Comparison of ENCODE assay signal across 12 mouse cellular contexts in genomic region chr16:8491743-8492490, GRCm38 (mm10). TPM values are rescaled to one million over a fixed set of nuclear protein-coding genes. Genes with fewer than 3 reads are reported as not detected.
DNase-seq lines count a peak whose midpoint lies in the region; ATAC-seq and TF ChIP-seq lines count a peak whose summit lies in the region.
"Had no signal": no experiment of that assay in that cellular context is flagged by ENCODE, and none has a peak within 500 bp of the region (broad histone marks: within the 10 kb centered on the region; RNA-seq: fewer than 3 reads in every experiment).

No protein-coding gene starts in this region.

- no peak for TF ChIP-seq CTCF in midbrain, postnatal 0 days (IDR thresholded peaks at IDR 0.05)

- H3K9ac ChIP-seq in forebrain, embryonic 12.5 days, result no peak overlapping the region
- no peak overlapping the region for H3K9ac ChIP-seq in forebrain, embryonic 16.5 days (replicated peaks; ENCODE audit: low read depth, low read length)
- H3K9ac ChIP-seq in hindbrain, embryonic 16.5 days (ENCODE audit: low read depth, low read length), result no peak overlapping the region
- no peak overlapping the region for H3K9ac ChIP-seq in midbrain, postnatal 0 days (replicated peaks; ENCODE audit: low read length, poor library complexity, severe bottlenecking)
- H3K9ac ChIP-seq: embryonic facial prominence, embryonic 15.5 days had no signal

- H3K4me1 ChIP-seq in forebrain, embryonic 12.5 days, result peaks cover 8% of the 10 kb centered on the region; the same call in 1 of the 2 replicates
- H3K4me1 ChIP-seq in forebrain, embryonic 16.5 days (replicated peaks; ENCODE audit: control insufficient read depth, insufficient read depth, low read length), result no peaks in the 10 kb centered on the region
- H3K4me1 ChIP-seq in hindbrain, embryonic 16.5 days (ENCODE audit: control insufficient read depth, insufficient read depth, low read depth, low read length), result no peaks in the 10 kb centered on the region
- no peaks in the 10 kb centered on the region for H3K4me1 ChIP-seq in midbrain, postnatal 0 days (ENCODE audit: insufficient read depth, low read length)
- H3K4me1 ChIP-seq: embryonic facial prominence, embryonic 15.5 days had no signal

- no peak overlapping the region for H3K4me3 ChIP-seq in forebrain, embryonic 12.5 days (replicated peaks)
- no peak overlapping the region for H3K4me3 ChIP-seq in forebrain, embryonic 16.5 days (replicated peaks; ENCODE audit: low read length)
- H3K4me3 ChIP-seq in hindbrain, embryonic 16.5 days (ENCODE audit: low read length), result no peak overlapping the region
- H3K4me3 ChIP-seq in midbrain, postnatal 0 days (ENCODE audit: low read depth, low read length), result no peak overlapping the region
- H3K4me3 ChIP-seq: embryonic facial prominence, embryonic 15.5 days had no signal

- no peak overlapping the region for H3K27ac ChIP-seq in forebrain, embryonic 12.5 days
- H3K27ac ChIP-seq in forebrain, embryonic 16.5 days (ENCODE audit: low read length), result no peak overlapping the region
- H3K27ac ChIP-seq in hindbrain, embryonic 16.5 days (ENCODE audit: low read depth, low read length), result no peak overlapping the region
- H3K27ac ChIP-seq in midbrain, postnatal 0 days (ENCODE audit: low read depth, low read length), result no peak overlapping the region
- H3K27ac ChIP-seq: embryonic facial prominence, embryonic 15.5 days had no signal

- DNase-seq in adrenal gland, adult 2 months, result peak; percentile 62
- peak; percentile 21 for DNase-seq in midbrain, postnatal 0 days (ENCODE audit: low spot score)
- no peak for DNase-seq in spleen, adult 12 weeks (ENCODE audit: low spot score)
- no peak for DNase-seq in layer of hippocampus, adult 8-10 months (ENCODE audit: low spot score in 2 of 2)
- no peak for DNase-seq in cerebellum, postnatal 25 days
- DNase-seq: right cerebral cortex, adult 18-20 months; thymus, postnatal 25 days had no signal

- H3K9me3 ChIP-seq in forebrain, embryonic 12.5 days, result no peaks in the 10 kb centered on the region
- H3K9me3 ChIP-seq in forebrain, embryonic 16.5 days (ENCODE audit: control insufficient read depth, low read length), result no peaks in the 10 kb centered on the region
- no peaks in the 10 kb centered on the region for H3K9me3 ChIP-seq in hindbrain, embryonic 16.5 days (ENCODE audit: control insufficient read depth, low read length)
- H3K9me3 ChIP-seq in midbrain, postnatal 0 days (ENCODE audit: low read length), result no peaks in the 10 kb centered on the region
- H3K9me3 ChIP-seq: embryonic facial prominence, embryonic 15.5 days had no signal

- ATAC-seq in forebrain, embryonic 12.5 days (ENCODE audit: low FRiP score), result 0 out of 2 replicates have a peak, but pooled peaks have one; percentile 31
- ATAC-seq in forebrain, embryonic 16.5 days, result no peak
- peak; percentile 17; the same call in 1 of the 2 replicates for ATAC-seq in hindbrain, embryonic 16.5 days
- no peak for ATAC-seq in midbrain, postnatal 0 days (ENCODE audit: low FRiP score)

- H3K27me3 ChIP-seq in forebrain, embryonic 12.5 days, result no peaks in the 10 kb centered on the region
- H3K27me3 ChIP-seq in forebrain, embryonic 16.5 days (replicated peaks; ENCODE audit: control insufficient read depth, insufficient read depth, low read length), result no peaks in the 10 kb centered on the region
- no peaks in the 10 kb centered on the region for H3K27me3 ChIP-seq in hindbrain, embryonic 16.5 days (replicated peaks; ENCODE audit: control insufficient read depth, insufficient read depth, low read length)
- no peaks in the 10 kb centered on the region for H3K27me3 ChIP-seq in midbrain, postnatal 0 days (ENCODE audit: insufficient read depth, low read length)
- H3K27me3 ChIP-seq: embryonic facial prominence, embryonic 15.5 days had no signal

- H3K36me3 ChIP-seq in forebrain, embryonic 12.5 days (replicated peaks), result peaks cover 9% of the 10 kb centered on the region
- no peaks in the 10 kb centered on the region for H3K36me3 ChIP-seq in forebrain, embryonic 16.5 days (ENCODE audit: control insufficient read depth, insufficient read depth)
- 0 out of 2 replicates have a peak, but pooled peaks cover 2% of the 10 kb centered on the region for H3K36me3 ChIP-seq in hindbrain, embryonic 16.5 days (ENCODE audit: control insufficient read depth, insufficient read depth, low read length)
- H3K36me3 ChIP-seq in midbrain, postnatal 0 days (ENCODE audit: insufficient read depth, low read length), result peaks cover 16% of the 10 kb centered on the region; the same call in 1 of the 2 replicates

- H3K4me2 ChIP-seq in forebrain, embryonic 12.5 days, result no peak overlapping the region
- H3K4me2 ChIP-seq in forebrain, embryonic 16.5 days (ENCODE audit: low read length), result no peak overlapping the region
- H3K4me2 ChIP-seq in hindbrain, embryonic 16.5 days (ENCODE audit: low read length), result no peak overlapping the region
- no peak overlapping the region for H3K4me2 ChIP-seq in midbrain, postnatal 0 days (ENCODE audit: low read depth, low read length, poor library complexity, severe bottlenecking)
- H3K4me2 ChIP-seq: embryonic facial prominence, embryonic 15.5 days; heart, embryonic 11.5 days had no signal

- 42% methylated on average over 13 of the region's 13 CpGs for WGBS in forebrain, embryonic 12.5 days
- WGBS in forebrain, embryonic 16.5 days, result 39% methylated on average over 13 of the region's 13 CpGs
- 39% methylated on average over 13 of the region's 13 CpGs for WGBS in hindbrain, embryonic 16.5 days
- 37% methylated on average over 13 of the region's 13 CpGs for WGBS in midbrain, postnatal 0 days

RNA-seq across cellular contexts. Expression of gene Abat, which starts 21.3 kb away (rescaled TPM):
- 37.9 and 49.9 TPM in 2 replicates for polyA plus RNA-seq in forebrain, embryonic 12.5 days (2016; fragmentation: Nextera tagmentation; extraction: Ambion mirVana)
- polyA plus RNA-seq in forebrain, embryonic 16.5 days (2015; fragmentation: Nextera tagmentation; extraction: Ambion mirVana), result 48.5 and 58.0 TPM in 2 replicates
- 100 to 1,000 TPM in 1 of 2 experiments, 10 to 100 TPM in 1; 66.4 to 111 TPM for total RNA-seq in adrenal gland, adult 2 months (2021)
- 37.9 and 46.4 TPM in 2 replicates for polyA plus RNA-seq in adrenal gland, adult 2 months (2012; rRNA removed)
- polyA plus RNA-seq in hindbrain, embryonic 16.5 days (2015; fragmentation: Nextera tagmentation; extraction: Ambion mirVana), result 95.2 and 106 TPM in 2 replicates
- total RNA-seq in midbrain, postnatal 0 days (2014; rRNA removed), result 117 and 137 TPM in 2 replicates
- 89.4 and 92.7 TPM in 2 replicates for polyA plus RNA-seq in midbrain, postnatal 0 days (2015; fragmentation: Nextera tagmentation; extraction: Ambion mirVana)
- total RNA-seq in layer of hippocampus, adult 8-10 months (2022), result 100 to 1,000 TPM; 127 to 163 (median 143) TPM

RNA-seq across cellular contexts. Expression of gene Mettl22, which starts 21.3 kb away (rescaled TPM):
- 19.3 and 21.1 TPM in 2 replicates for polyA plus RNA-seq in forebrain, embryonic 12.5 days (2016; fragmentation: Nextera tagmentation; extraction: Ambion mirVana)
- polyA plus RNA-seq in forebrain, embryonic 16.5 days (2015; fragmentation: Nextera tagmentation; extraction: Ambion mirVana), result 37.5 and 50.3 TPM in 2 replicates
- total RNA-seq in adrenal gland, adult 2 months (2021), result 10 to 100 TPM; 15.1 to 19.3 TPM
- 25.2 and 30.1 TPM in 2 replicates for polyA plus RNA-seq in adrenal gland, adult 2 months (2012; rRNA removed)
- polyA plus RNA-seq in hindbrain, embryonic 16.5 days (2015; fragmentation: Nextera tagmentation; extraction: Ambion mirVana), result 53.7 and 58.4 TPM in 2 replicates
- total RNA-seq in midbrain, postnatal 0 days (2014; rRNA removed), result 37.4 and 61.9 TPM in 2 replicates
- polyA plus RNA-seq in midbrain, postnatal 0 days (2015; fragmentation: Nextera tagmentation; extraction: Ambion mirVana), result 80.0 and 88.7 TPM in 2 replicates
- total RNA-seq in layer of hippocampus, adult 8-10 months (2022), result 10 to 100 TPM; 26.1 to 30.1 (median 26.4) TPM

Comparison
In these comparisons a context has a peak if more than half of its experiments do, and no peak if none do; other contexts are left out.
1. ATAC-seq: peak in forebrain, embryonic 12.5 days (single experiment) and hindbrain, embryonic 16.5 days (single experiment); none in forebrain, embryonic 16.5 days (single experiment) and midbrain, postnatal 0 days (single experiment).
2. DNase-seq: peak in adrenal gland, adult 2 months (single experiment) and midbrain, postnatal 0 days (single experiment); none in spleen, adult 12 weeks (single experiment), layer of hippocampus, adult 8-10 months (0 of 2) and cerebellum, postnatal 25 days (0 of 2).